Mouse (Mus musculus) neural tube, embryonic 13.5 days (tissue): ENCODE data around the gene Cd81. TPM values are rescaled to one million over a fixed set of nuclear protein-coding genes. Genes with fewer than 3 reads are reported as not detected.

Experiments
- ATAC-seq: fragments of 200-750 bp; cut with Nextera tagmentation; 2 replicates; pipeline ENCODE4 v1.8.0; 2017; ENCODE audit warnings: low read depth, mild to moderate bottlenecking, moderate TSS enrichment, moderate library complexity
- H3K27ac ChIP-seq: fragments of 300-500 bp; sonication (generic); replicated peaks from 2 replicates; pipeline ENCODE4 v1.5.1; 2015; ENCODE audit warnings: moderate library complexity, mild to moderate bottlenecking, inconsistent platforms
- H3K27me3 ChIP-seq: fragments of 300-500 bp; sonication (generic); 2 replicates; pipeline ENCODE4 v1.6.1; 2015; ENCODE audit warnings: mild to moderate bottlenecking, inconsistent platforms
- H3K36me3 ChIP-seq: fragments of 300-500 bp; sonication (generic); 2 replicates; pipeline ENCODE4 v1.6.1; 2015; ENCODE audit warnings: mild to moderate bottlenecking, inconsistent platforms
- H3K4me1 ChIP-seq: fragments of 300-500 bp; sonication (generic); replicated peaks from 2 replicates; pipeline ENCODE4 v1.6.1; 2015; ENCODE audit warnings: inconsistent platforms
- H3K4me2 ChIP-seq: fragments of 300-500 bp; sonication (generic); 2 replicates; pipeline ENCODE4 v1.6.1; 2015; ENCODE audit warnings: inconsistent platforms, mild to moderate bottlenecking, moderate library complexity
- H3K4me3 ChIP-seq: fragments of 300-500 bp; sonication (generic); 2 replicates; pipeline ENCODE4 v1.5.1; 2015; ENCODE audit warnings: mild to moderate bottlenecking, inconsistent platforms
- H3K9ac ChIP-seq: fragments of 300-500 bp; sonication (generic); 2 replicates; pipeline ENCODE4 v1.6.1; 2015; ENCODE audit warnings: moderate library complexity, mild to moderate bottlenecking, inconsistent platforms
- H3K9me3 ChIP-seq: fragments of 300-500 bp; sonication (generic); 2 replicates; pipeline ENCODE4 v1.6.1; 2016; ENCODE audit warnings: inconsistent platforms
- WGBS: fragments of 180-500 bp; shearing (Covaris S2); methylation state at CpG from one replicate; pipeline ENCODE4 v1.1.7; 2015; 5-methylcytosine and 5-hydroxymethylcytosine counted together
- polyA plus RNA-seq: library from polyadenylated mRNA; unstranded; fragments of >200 nt; fragmentation: Nextera tagmentation; extraction: Ambion mirVana; gene quantifications from 2 replicates; pipeline ENCODE4 v1.2.1, GENCODE M21; 2015

Gene Cd81
- polyA plus RNA-seq, 1 experiment from 2014 or later = 369 TPM

DNA sequence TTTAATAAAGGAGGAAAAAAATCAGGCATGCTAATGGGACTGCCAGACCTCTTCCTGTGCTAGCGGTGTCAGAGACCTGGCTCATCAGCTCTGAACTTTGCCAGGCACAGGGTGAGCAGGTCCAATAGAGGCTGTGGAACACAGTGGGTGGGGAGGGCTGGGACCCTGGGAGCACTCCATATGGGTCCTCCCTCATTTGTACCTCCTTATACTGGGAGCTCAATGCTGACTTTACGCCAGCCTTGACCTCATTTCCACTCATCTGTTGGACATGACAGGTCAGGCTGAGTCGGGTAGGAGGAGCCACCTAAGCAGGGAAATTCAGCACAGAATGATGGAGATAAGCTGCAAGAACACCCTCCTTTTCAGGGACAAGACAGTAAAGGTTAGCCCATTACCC lies 15.4 kb downstream of the Cd81 start:
- Histone ChIP-seq H3K9me3 (no peaks in the 10 kb centered on the region), H3K27ac (peak overlapping the region; percentile 99), H3K36me3 (peaks cover 43% of the 10 kb centered on the region), H3K4me2 (peak overlapping the region; percentile 73), H3K27me3 (no peaks in the 10 kb centered on the region), H3K9ac (peak overlapping the region; percentile 77), H3K4me3 (peak overlapping the region; percentile 75), H3K4me1 (peaks cover 49% of the 10 kb centered on the region)
- ATAC-seq = no peak
- WGBS = 65% methylated on average over 3 of the region's 3 CpGs

DNA sequence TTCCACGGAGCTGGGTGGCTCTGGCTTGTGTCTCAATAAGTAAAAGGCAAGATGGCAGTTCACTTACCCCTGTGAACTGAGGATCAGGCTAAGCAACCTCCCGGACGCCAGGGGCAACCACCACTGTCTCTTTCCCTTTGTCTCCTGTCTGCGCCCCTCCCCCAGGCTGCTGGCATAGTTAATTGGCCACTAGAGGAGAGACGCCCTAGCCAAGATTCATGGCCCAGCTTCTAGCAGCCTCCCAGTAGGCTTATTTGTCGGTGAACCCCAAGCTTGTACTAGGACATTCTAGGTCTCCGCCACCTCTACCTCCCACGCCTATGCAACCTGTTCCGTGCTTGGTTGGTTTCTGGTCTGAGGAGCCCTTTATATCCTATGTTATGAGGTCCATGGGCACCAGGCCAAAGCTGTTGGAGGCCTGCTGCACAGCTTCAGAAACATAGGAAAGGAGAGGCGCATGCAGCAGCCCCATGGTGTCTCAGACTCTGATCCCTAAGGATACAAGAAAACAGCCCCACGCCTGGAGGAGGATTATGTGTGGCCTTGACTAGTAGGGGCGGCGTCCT lies 15.9 kb downstream of the Cd81 start:
- Histone ChIP-seq H3K4me2 (peak overlapping the region; percentile 73), H3K36me3 (peaks cover 38% of the 10 kb centered on the region)

DNA sequence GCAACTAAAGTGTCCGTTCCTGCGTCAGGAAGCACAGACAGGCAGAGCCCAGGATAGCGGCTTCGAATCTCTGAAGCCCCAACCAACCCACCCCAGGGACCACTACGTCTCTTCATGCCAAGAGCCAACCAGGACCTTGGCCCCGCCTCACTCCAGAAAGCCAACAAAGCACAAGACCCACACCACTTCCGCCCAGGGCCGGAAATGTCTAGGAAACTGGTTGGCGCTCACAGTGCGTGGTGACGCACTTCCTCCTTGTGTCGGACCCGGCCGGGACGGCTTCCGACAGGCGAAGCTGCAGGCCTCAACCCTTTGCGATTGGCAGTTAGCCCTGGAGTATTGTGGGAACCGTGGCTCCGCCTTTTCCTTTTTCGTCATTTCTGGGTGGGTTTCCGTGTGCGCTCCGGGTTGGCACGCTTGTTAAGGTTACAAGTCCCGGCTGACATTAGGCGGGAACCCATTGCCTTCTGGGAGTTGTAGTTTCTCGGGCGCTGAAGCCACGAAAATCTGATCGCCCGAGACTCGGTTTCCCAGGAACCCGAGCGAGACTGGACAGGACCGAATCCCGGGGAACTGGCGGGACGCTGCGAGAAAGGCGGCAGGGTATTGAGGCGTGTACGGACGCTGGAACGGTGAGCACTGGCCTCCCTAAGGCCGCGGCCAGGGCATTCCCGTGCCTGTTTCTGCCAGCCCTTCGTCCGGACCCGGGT lies 16.5 kb downstream of the Cd81 start, which contains the start of gene Tssc4:
Gene Tssc4, plus strand, starts transcription at position 368 of the 710 bp plus-strand sequence.
- peaks cover 38% of the 10 kb centered on the region for H3K4me1 ChIP-seq
- H3K9ac ChIP-seq = peak within 1 kb of the TSS; percentile 86
- H3K4me2 ChIP-seq = peak within 1 kb of the TSS; percentile 98
- H3K9me3 ChIP-seq = no peaks in the 10 kb centered on the region
- H3K36me3 ChIP-seq = peaks cover 32% of the 10 kb centered on the region
- WGBS = under 1% methylated on average over 51 of the region's 51 CpGs
- H3K27me3 ChIP-seq = no peaks in the 10 kb centered on the region
- H3K4me3 ChIP-seq = peak within 1 kb of the TSS; percentile 75
- peak within 1 kb of the TSS; percentile 99 for H3K27ac ChIP-seq
- ATAC-seq = peak; percentile 96

More for the DNA sequence above, 15.9 kb downstream of the Cd81 start:
- ATAC-seq = peak; percentile 14
- peak overlapping the region; percentile 75 for H3K4me3 ChIP-seq
- no peaks in the 10 kb centered on the region for H3K9me3 ChIP-seq
- peaks cover 44% of the 10 kb centered on the region for H3K4me1 ChIP-seq
- peak overlapping the region; percentile 99 for H3K27ac ChIP-seq
- peak overlapping the region; percentile 77 for H3K9ac ChIP-seq
- H3K27me3 ChIP-seq = no peaks in the 10 kb centered on the region
- WGBS = 29% methylated on average over 13 of the region's 13 CpGs

DNA sequence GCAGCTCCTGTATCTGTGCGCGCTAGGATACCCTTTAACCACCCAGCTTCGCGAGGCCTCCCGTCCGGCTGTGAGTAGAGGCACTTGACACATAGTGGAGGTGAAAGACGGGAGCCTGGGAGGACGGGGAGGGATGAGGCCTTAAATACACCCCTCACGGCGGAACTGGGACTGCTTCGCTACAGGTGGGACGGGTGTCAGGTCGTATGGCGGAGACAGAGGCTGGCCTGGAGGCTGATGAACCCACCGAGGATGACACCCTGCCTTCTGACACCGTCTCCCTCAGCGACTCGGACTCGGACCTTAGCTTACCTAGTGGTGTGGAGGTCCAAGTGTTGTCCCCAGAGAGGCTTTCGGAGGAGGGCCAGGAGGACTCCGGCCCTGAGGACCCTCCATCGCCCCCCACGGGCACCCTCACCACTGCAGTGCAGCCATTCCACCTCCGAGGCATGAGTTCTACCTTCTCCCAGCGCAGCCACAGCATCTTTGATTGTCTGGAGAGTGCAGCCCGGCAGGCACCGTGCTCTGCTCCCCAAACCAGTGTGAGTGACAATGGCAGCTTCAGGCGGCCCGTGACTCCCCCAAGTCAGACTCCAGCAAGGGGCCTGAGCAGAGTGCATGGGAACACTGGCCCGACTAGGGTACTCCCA lies 17.3 kb downstream of the Cd81 start:
- no peaks in the 10 kb centered on the region for H3K27me3 ChIP-seq
- H3K4me1 ChIP-seq = peaks cover 35% of the 10 kb centered on the region
- H3K27ac ChIP-seq = peak overlapping the region; percentile 91
- peaks cover 24% of the 10 kb centered on the region for H3K36me3 ChIP-seq
- no peaks in the 10 kb centered on the region for H3K9me3 ChIP-seq
- H3K4me3 ChIP-seq = peak overlapping the region; percentile 75
- peak; percentile 8; the same call in 1 of the 2 replicates for ATAC-seq
- H3K4me2 ChIP-seq = peak overlapping the region; percentile 98
- 16% methylated on average over 30 of the region's 30 CpGs for WGBS
- peak overlapping the region; percentile 86 for H3K9ac ChIP-seq

- H3K4me2 ChIP-seq = peak overlapping the region; percentile 98
- H3K9ac ChIP-seq = peak overlapping the region; percentile 86
- no peak overlapping the region for H3K27ac ChIP-seq
- H3K36me3 ChIP-seq = peaks cover 16% of the 10 kb centered on the region
- no peak for ATAC-seq
- H3K27me3 ChIP-seq = no peaks in the 10 kb centered on the region
- 88% methylated on average over 10 of the region's 10 CpGs for WGBS
- peaks cover 35% of the 10 kb centered on the region for H3K4me1 ChIP-seq
- H3K4me3 ChIP-seq = peak overlapping the region; percentile 75
- no peaks in the 10 kb centered on the region for H3K9me3 ChIP-seq
These were observed 18.0 kb downstream of the Cd81 start for GRCm38 (mm10) chr7:143070506-143071070.

GRCm38 (mm10) chr7:143072605-143073004 lies 20.1 kb downstream of the Cd81 start:
- WGBS = 90% methylated on average over 5 of the region's 5 CpGs
- Histone ChIP-seq H3K4me3 (no peak overlapping the region), H3K36me3 (no peaks in the 10 kb centered on the region), H3K4me2 (no peak overlapping the region), H3K27ac (no peak overlapping the region), H3K27me3 (no peaks in the 10 kb centered on the region), H3K9ac (no peak overlapping the region), H3K4me1 (peaks cover 28% of the 10 kb centered on the region), H3K9me3 (no peaks in the 10 kb centered on the region)
- no peak for ATAC-seq

DNA sequence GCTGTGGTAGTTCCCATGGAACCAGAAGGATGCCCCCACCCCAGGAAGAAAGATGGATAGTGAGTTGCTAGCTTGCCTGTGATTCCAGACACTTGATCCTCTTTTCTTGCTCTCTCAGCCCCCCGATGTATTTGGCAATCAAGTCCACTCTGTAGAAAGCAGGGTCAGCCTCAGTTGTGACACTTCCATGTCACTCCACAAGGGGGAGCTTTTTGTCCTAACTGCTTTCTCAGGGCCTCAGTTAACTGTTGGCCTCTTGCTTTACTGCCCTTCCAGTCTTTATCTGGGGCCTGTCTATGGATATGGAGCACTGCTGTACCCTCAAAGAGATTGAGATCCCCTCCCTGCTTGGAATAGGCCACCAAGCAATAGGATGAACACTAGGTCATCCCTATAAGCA lies 20.5 kb downstream of the Cd81 start:
- Histone ChIP-seq H3K4me1 (peaks cover 23% of the 10 kb centered on the region), H3K36me3 (no peaks in the 10 kb centered on the region), H3K27me3 (no peaks in the 10 kb centered on the region), H3K9me3 (no peaks in the 10 kb centered on the region), H3K27ac (no peak overlapping the region), H3K4me3 (no peak overlapping the region), H3K4me2 (no peak overlapping the region), H3K9ac (no peak overlapping the region)
- WGBS = 81% methylated on average over 1 of the region's 1 CpGs
- ATAC-seq = no peak

- Histone ChIP-seq H3K27me3 (no peaks in the 10 kb centered on the region), H3K27ac (no peak overlapping the region), H3K36me3 (no peaks in the 10 kb centered on the region), H3K9ac (no peak overlapping the region), H3K4me2 (no peak overlapping the region), H3K9me3 (no peaks in the 10 kb centered on the region), H3K4me3 (no peak overlapping the region), H3K4me1 (peaks cover 11% of the 10 kb centered on the region)
- 78% methylated on average over 5 of the region's 5 CpGs for WGBS
- no peak for ATAC-seq
These were observed 22.9 kb downstream of the Cd81 start for GRCm38 (mm10) chr7:143075394-143075793.

- Histone ChIP-seq H3K36me3 (no peaks in the 10 kb centered on the region), H3K4me1 (no peaks in the 10 kb centered on the region), H3K27me3 (no peaks in the 10 kb centered on the region), H3K27ac (no peak overlapping the region), H3K9me3 (no peaks in the 10 kb centered on the region), H3K9ac (no peak overlapping the region), H3K4me3 (no peak overlapping the region), H3K4me2 (no peak overlapping the region)
- ATAC-seq = no peak
- 87% methylated on average over 2 of the region's 2 CpGs for WGBS
These were observed 24.8 kb downstream of the Cd81 start for GRCm38 (mm10) chr7:143077351-143077750.

- WGBS = 70% methylated on average over 6 of the region's 6 CpGs
- Histone ChIP-seq H3K36me3 (no peaks in the 10 kb centered on the region), H3K4me1 (peaks cover 7% of the 10 kb centered on the region), H3K9me3 (no peaks in the 10 kb centered on the region), H3K9ac (no peak overlapping the region), H3K4me2 (no peak overlapping the region), H3K27me3 (no peaks in the 10 kb centered on the region), H3K27ac (no peak overlapping the region), H3K4me3 (no peak overlapping the region)
- no peak for ATAC-seq
These were observed 29.5 kb downstream of the Cd81 start for GRCm38 (mm10) chr7:143082024-143082423.

DNA sequence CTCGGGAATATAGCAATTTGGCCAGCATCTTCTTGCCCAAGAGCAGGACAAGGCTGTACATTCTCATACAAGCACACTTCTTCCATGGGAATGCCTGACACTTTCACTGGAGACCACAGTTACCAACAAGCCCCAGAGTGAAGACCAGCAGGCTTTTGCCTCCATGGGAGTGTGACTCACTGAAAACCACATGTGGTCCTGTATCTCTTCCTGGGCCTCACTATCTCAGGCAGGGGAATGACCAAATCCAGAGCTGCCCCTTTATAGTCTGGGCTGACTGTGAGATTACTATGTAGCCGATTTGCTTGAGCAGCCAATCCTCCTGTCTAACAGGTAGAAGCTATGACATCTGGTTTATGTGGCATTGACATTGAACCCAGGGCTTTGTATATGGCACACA lies 31.2 kb downstream of the Cd81 start:
- WGBS = 91% methylated on average over 2 of the region's 2 CpGs
- Histone ChIP-seq H3K4me2 (no peak overlapping the region), H3K27ac (no peak overlapping the region), H3K27me3 (no peaks in the 10 kb centered on the region), H3K4me3 (no peak overlapping the region), H3K4me1 (peaks cover 10% of the 10 kb centered on the region), H3K9ac (no peak overlapping the region), H3K9me3 (no peaks in the 10 kb centered on the region), H3K36me3 (no peaks in the 10 kb centered on the region)
- ATAC-seq = no peak

DNA sequence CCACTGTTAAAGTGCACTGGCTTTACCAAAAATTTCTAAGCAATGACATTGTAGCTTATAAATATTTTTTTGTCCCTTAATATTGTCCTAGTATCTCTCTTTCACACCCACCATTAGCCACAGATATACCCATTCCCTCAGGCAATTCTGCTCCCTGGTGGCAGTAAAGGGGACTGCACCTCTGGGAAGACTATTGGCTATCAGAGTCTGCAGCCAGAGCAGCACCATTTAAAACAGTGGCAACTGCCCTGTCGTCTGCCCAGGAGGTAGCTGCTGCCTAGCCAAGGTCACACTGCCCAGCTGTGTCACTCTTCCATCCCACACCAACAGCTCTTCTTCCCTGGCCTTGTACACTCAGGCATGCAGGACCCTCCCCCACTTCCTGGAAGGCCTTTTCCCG lies 33.8 kb downstream of the Cd81 start:
- Histone ChIP-seq H3K9ac (peak overlapping the region; percentile 39; the same call in 1 of the 2 replicates), H3K4me2 (peak overlapping the region; percentile 15; the same call in 1 of the 2 replicates), H3K4me3 (no peak overlapping the region), H3K27me3 (no peaks in the 10 kb centered on the region), H3K4me1 (peaks cover 10% of the 10 kb centered on the region), H3K9me3 (no peaks in the 10 kb centered on the region), H3K27ac (0 out of 2 replicates have a peak overlapping the region, but pooled peaks have one; percentile 15), H3K36me3 (no peaks in the 10 kb centered on the region)
- 53% methylated on average over 2 of the region's 2 CpGs for WGBS
- no peak for ATAC-seq
